Mouse (Mus musculus) brain, embryonic 18.5 days (tissue): ENCODE data around the gene Pgm1.

Source experiments
- DNase-seq: peaks from one replicate; pipeline ENCODE4 v3.0.0-alpha.2; 2012; ENCODE audit warnings: low read depth, low spot score

Pgm1 gene

DNA sequence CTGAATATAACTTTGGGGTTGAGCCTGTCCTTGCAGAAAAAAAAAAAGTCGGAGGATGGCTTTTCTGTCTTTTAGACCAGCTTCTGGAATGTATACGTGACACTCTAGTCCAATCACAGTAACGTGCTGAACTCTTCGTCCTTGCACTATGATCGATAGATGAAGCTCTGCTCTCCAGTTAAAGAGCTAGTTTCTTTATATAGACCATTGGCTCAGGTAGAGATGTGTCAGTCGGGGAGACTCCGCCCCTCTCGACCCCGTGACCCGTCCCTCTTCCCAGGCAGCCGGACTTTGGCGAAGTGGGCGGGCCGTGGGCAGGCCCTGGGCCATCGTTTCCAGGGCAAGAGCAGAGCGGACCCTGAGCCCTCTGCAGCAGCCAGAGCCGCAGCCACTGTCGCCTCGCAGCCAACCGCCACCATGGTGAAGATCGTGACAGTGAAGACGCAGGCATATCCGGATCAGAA is at the start of gene Pgm1:
Pgm1 (plus strand) TSS at position 266 of the 464 bp plus-strand sequence.
- DNase-seq, result peak; percentile 22

DNA sequence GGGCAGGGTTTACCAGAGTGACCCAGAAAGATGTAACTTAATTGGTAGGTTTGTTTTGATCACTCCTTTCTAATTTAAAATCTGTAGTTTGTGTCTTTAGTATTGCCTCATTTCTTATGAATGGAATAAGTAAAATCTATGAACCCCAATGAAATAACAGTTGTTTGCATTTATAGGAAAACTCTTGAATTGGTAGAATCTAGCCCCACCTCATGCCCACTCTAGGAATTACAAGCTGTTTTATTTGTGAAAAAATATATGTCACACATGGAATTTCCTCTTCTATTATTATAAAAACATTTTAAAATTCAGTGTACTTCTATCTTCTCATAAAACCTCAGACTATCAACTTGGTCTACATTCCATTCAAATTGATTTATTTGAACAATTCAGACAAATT is 47.3 kb upstream of the Pgm1 start:
- no peak for DNase-seq

DNA sequence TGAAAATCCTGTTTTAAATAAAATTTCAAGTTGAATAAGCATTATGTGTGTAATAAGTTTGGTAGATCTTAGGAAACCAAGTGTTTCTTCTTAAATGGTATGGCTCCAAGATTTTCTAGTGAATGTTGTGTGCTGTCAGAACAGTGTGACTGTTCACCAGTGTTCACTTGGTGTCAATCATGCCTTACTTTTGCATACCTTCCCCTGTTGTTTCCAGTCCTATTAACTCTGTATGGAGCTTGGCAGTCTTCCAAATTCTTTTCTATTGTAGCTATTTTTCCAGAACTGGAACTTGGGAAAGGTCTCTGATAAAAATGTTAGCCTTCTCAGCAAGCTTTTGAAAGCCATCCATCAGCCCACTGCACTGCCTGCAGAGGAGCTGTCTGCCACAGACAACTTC is 46.8 kb upstream of the Pgm1 start:
- DNase-seq, result no peak

DNA sequence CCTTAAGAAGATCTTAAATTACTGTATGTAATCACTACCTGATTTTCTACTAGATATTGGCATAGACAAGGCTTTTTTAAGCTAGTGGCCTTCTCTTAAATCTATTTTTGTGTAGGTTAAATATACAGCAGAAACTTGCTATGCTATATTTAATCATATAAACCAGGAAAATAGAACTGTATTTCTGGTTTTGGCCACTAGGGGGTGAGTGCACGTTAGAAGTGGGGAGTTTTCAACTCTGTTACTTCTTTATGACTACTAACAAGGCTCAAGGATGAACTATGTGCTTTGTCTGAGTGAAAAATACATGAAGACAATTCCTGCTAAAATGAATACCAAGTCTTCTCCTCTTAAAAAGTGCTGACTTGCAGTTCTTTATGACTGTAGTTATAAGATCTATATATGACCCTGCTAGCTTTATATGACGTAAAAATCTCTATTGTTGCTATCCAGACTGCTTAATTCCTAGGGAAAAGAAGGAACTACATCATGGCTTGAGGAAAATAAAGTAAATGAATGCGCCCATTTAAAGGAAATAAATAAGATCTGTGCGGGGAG is 15.2 kb upstream of the Pgm1 start:
- DNase-seq, result no peak

DNA sequence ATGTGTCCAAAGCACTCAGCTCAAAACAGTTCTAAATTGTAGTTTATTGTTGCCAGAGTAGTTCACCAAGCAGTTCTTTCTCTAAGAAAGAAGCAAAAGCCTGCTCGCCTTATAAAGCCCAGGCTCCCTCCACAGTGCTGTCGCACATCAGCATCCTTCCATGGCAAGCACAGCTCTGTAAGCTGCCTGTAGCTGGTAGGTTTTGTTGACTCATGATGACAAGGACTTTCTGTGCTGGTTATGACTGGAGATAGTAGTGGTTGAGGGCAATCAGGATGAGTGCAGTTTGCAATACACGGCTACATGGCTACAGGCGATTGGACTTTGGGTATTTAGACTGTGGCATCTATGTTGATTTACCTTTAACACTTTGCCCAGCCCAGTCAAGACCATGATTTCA is 2.8 kb upstream of the Pgm1 start:
- no peak for DNase-seq

DNA sequence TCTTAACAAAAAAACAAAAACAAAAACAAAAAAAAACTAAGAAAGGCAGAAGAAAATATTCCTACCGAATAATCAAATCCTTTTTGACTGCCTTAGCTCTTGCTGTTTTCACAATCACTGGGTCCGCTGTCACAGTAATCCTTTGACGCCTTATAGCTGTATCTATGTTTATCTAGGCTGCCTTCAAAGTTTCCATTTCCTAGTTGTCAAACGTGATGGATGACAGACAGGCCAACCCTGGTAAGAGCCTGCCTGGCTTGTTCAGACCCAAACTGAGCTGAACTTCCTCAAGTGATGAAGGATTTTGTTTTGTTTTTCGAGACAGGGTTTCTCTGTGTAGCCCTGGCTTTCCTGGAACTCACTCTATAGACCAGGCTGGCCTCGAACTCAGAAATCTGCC is 693 bp upstream of the Pgm1 start:
- DNase-seq, result no peak

DNA sequence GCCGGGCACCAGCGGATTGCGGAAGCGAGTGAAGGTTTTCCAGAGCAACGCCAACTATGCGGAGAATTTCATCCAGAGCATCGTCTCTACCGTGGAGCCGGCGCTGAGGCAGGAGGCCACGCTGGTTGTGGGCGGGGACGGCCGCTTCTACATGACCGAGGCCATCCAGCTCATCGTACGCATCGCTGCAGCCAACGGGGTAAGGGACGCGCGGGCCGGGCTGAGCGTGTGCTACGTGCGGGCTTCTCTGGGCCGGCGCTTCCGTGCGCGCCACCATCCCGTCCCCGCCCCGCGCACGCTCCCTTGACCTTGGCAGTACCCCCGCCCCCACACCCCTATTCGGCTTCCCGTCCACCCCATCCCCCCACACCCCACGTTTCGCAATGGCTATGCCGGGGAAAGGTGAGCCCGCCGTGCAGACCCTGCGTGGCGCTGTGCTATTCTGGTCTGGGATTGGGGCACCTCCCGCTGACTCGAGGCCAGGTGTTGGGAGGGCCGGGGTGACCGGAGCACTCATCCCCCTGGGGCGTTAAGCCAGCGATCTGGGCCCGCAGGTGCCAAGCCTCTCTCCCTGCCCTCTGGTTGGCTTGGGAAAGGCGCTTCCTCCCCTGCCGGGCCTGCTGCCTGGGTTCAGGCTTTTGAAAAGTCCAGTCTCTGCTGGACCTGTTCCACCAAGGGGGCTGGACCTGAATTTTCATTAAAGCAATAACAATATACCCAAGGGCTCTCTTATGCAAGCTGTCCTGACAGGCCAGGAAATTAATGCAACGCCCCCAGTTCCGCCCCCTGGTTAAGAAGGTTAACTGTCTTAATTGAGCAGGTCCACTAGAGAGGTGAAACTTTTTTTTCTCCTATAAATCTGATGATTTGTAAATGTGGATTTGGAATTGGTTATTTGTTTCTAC is 651 bp downstream of the Pgm1 start, which contains the start of gene Itgb3bp:
Itgb3bp (minus strand) TSS at position 201 of the 905 bp plus-strand sequence.
- DNase-seq, result peak; percentile 28

DNA sequence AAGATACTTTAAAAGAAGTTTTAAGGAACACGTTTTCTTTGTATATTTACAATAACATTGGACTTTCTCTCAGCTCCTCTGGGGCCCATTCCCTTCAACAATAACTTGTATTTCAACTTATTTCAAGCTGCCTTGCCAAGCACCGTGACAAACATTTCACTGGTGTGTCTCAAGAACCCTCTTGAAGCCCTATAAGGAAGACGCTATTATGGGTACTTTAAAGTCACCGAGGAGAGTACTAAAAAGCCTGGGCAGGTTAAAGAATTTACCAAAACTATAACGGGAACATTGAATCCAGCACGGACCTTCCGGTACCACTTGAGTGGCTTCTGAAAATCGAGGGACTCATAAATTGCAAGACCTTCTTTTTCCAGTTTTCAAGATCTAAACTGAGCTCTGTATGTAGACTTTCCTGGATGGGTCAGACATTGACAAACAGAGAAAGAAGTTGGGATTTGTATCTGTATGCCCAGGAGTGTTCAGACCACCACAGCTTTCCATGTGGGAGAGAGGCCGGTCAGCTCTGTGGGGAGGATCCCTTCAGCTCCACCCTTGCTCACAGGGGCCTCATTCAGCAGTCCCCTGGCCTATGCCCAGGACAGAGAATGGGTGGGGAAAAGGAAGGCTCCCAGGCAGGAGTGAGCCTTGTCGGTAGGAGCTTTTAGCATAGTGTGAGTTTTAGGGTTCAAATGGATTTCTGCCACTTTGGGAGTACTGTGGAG is 1.5 kb downstream of the Pgm1 start:
- no peak for DNase-seq

DNA sequence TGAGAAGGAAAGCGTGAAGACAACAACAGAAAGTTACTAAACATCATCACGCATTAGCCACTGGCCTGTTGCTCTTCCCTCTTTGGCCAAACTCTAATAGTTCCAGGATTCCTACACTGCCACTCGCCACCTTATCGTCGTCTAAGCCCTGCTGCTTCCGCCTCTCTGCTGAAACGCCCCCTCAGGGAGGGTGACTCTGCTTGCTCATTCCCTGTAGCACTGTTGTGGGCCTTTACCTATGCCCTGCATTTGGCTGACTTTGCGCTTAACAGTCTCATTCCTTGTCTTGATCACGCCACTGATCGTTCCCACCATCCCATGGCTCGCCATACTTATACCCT is 2.0 kb downstream of the Pgm1 start:
- no peak for DNase-seq

DNA sequence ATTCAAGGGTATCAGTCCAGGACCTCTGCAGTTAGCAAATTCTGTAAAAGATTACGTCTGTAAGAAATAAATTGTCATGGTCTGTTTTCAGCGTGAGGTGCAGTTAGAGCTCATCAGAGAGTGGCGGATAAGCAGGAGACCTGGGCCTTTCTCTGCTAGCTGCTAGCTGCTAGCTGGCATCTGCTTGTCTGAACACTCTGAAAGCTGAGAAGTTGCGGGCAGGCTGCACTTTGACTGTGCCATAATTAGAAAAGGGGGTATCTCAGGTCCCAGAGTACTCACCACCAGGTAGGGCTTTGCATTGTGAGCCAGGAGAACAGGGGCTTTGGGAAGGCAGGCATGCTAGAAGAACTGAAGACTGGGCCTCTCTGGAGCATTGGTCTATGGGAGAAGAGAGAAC is 2.6 kb downstream of the Pgm1 start:
- no peak for DNase-seq

DNA sequence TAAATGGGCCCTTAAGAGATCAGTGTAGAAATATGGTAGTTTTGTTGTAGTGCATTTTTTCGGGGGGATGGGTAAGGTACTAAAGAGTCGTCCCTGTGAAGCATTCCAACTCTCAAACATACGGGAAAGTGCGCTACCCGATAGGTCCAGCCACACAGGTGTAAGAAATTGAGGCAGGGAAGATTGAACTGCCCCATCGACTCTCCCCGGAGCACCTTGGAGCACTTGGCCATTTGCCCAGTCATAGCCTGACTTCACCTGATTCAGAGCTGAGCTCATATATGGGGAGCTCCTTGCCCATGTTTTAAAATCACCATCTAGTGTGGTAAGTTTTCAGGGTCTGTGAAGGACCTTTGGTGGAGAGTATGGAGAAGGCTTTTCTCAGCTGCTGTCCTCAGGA is 5.6 kb downstream of the Pgm1 start:
- DNase-seq, result no peak

DNA sequence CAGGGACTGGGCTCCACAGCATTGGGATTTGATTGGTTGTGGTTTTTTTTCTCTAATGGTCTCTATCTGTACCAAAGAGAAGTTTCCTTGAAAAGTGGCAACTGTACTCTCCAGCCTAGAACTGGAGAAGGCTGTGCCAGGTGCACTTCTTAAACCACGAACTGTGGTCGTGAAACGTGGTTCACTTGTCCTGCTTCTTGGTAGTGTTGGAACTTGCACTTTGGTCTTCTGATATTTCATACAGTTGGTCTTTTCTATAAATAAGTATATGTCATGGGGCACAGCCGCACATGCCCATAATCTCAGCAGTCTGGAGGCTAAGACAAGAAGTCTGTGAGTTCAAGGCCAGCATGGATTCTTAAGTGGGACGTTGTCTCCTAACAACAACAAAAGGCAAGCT is 7.1 kb downstream of the Pgm1 start:
- no peak for DNase-seq

DNA sequence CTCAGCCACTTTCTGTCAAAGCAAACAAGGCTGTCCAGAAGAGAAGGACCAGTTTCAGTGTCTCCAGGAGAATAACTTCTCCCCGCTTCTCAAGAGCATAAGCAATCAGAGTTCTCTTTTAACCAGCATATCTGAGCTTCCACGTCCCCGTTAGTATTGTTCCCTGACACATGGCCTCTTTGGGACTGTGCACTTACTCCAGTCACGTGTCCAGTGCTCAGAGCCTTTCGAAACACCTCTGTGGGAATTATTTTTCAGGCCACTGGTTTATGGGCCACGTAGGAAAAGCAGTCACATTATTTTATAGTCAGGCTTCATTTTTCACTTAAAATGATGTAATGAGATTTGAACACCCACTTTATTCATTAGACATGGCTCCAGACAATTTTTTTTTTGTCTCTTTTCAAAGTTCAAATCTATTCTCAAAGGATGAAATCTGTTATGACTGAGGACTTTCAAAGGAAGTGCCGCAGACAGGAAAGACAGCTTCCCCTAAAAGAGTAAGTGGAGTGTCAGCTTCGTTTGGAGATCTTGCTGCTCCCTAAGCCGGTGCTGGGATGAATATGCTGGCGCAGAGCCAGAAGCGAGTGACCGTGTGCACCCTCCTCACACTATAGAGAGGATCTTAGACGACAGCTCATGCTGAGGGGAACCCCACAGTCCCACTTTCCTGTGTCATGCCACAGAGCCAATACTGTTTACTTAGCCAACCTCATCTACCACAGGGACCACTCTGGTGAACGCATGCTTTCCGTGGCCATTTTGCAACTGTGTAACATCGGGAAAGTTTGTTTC is 10.7 kb downstream of the Pgm1 start:
- DNase-seq, result no peak

DNA sequence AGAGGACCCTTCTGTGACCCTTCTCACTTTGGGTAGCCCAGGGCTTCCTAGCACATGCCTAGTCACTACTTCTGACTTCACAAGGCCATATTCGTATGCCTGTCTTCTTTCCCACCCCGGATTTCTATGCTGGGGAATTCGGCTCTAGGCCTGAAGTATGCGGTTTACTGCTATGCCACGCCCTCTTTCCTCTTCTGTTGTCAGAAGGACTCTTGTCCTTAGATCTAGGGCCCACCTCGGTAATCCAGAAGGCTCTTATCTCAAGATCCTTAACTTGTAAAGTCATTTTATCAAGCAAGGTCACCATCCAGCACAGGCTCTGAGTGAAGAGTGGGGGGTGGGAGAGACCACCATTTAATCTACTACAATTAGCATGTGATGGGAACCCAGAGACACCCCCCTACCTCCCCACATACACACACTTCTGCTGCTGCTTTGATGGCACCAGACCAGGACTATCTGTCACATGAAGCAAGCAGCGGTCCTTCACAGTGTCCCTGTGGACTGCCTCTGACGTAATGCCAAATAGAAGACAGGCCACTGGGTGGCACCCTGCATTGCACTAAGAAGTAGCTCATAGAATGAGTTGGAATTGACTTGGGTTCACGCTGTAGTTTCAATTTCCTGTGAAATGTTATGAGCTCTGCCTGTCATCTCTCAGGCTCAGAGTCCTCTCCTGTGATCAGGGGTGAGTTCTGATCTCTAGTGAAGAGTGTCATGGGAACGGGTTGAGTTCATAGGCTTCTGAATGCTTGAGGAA is 12.6 kb downstream of the Pgm1 start:
- no peak for DNase-seq

DNA sequence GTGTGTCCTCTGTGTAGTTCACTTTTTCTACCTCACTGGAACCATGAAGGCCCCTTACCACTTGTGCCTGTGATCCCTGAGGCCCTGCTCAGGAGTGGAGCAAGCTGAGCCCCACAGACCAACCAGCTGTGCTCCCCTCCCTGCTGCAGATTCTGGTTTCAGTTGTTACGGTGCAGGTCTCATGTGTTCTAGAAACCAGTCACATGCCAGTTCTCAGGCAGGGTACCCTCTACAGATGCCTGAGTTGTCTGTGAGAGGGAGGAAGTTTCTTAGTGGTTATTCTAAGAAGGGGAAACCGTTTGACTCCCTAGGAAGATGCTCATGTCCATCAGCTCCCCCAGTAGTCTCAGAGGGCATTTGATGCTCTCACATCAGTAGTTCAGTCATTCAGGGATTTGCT is 15.4 kb downstream of the Pgm1 start:
- DNase-seq, result no peak

DNA sequence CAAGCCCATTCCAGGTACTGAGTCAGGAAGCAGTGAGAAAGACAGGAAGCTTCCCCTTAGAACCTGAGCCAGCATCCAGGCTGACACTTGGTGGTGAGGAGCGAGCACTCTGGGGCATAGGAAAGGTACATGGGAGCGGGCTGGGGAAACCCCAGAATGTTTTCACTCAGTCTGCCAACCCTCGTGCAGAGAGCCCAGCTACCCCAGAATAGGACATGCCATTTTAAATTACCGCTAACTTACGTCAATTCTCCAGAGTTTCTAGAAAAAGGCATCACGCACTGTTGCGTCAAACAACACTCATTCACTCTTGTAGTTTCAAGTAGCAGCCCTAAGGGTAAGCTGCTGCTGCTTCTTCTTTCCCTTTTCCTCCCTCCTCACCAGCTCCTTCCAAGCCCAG is 15.8 kb downstream of the Pgm1 start:
- DNase-seq, result no peak

DNA sequence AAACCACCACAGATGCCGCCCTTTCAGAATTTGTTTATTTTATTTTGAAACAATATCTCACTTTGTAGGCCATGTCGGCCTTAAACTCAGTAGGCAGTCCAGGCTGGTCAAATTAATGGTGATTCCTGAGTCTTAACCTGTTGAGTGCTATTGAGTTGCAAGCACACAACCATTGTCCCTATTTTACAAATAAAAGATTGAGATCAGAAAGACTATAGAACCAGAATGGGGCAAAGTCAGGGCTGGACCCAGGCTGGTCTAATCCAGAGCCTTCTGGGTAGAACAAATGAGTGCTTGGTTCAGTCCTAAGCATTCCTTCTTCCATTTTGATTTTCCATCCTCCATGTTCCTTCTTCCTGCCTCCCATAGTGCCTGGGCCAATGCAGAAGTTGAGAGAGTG is 17.3 kb downstream of the Pgm1 start:
- DNase-seq, result no peak

DNA sequence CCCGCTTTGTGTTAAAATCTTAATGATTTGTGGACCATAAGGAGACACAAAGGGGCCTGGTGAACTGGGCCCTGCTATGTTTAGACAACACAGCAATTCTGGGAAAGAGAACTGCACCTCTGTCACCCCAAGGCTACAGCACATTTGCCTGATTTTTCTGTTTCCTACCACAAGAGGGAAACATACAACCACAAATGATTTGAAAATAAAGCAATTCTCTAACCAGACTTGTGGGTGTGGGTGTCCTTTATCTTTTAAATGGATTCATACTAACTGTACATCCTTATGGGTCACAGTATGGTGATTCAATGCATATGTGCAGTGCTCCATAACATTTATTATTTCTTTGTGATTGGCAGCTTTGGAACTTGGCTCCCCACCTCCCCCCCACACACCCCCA is 18.0 kb downstream of the Pgm1 start:
- no peak for DNase-seq

DNA sequence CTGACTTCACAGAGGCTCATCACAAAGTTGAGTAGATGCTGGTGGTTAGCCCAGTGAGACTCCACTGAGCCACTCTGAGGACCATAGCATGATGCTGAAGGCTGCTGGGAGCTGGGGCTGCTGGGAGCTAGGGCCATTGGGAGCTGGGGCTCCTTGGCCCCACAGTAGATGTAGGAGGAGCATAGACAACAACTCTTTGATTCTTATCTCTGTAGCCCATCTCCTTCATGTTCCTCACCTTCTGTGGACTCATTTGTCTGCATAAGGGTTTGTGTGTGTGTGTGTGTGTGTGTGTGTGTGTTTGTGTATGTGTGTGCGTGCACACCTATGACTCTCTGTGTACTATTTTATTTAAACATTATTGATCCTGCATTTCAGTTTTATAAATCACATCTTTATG is 18.7 kb downstream of the Pgm1 start:
- DNase-seq, result no peak

DNA sequence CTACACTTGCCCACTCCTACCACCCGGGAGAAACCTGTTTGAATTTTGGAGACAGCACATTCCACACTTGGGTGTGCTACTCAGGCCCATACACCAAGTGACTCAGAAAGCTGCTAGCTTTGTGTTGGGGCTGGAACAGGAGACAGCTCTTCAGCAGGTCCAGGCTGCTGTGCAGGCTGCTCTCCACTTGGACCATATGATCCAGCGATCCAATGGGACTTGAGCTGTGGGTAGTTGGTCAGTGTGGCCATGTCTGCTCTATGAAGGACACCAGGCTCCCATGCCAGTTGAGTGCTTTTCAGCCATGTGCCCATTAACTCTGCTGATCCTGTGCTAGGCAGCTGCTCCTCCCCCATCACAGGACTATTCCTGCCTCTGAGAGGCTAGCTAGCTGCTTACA is 24.7 kb downstream of the Pgm1 start:
- DNase-seq, result no peak

DNA sequence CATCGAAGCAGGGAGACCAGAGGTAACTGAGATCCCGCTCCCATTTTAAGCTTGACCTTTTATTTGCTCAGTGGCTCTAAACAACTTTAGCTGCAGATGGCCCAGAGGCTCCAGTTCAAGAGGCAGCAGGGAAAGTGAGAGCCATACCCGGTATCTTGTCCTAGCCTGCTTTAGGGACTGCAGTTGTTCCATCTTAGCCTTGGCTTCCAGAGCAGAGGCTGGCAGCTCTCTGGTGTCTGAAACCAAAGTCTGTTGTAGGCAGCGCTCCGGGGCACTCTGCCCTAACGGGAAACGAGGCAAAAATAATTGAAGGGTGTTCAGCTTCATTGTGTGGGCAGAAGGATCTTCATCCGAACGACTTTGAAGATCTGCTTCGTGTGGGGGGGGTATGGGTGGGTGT is 26.2 kb downstream of the Pgm1 start:
- no peak for DNase-seq
